Mouse (Mus musculus) small intestine, adult 2 months (tissue): ENCODE measurements around the gene Cd164l2.

Source experiments
- CTCF ChIP-seq: fragments of 200-500 bp; IDR thresholded peaks from 2 replicates; pipeline ENCODE4 v1.5.1; 2012; ENCODE audit warnings: low read depth, mild to moderate bottlenecking, control low read depth, inconsistent platforms, low read length, moderate library complexity, mixed read lengths; ENCODE audit not compliant: insufficient replicate concordance, insufficient read length; ENCODE audit errors: extremely low read depth
- POLR2A ChIP-seq: fragments of 200-500 bp; IDR thresholded peaks from 2 replicates; pipeline ENCODE4 v1.6.1; 2012; ENCODE audit warnings: low read depth, mild to moderate bottlenecking, control low read depth, inconsistent platforms, low read length, moderate library complexity

GRCm38 (mm10) chr4:133184031-133184897, 27.7 kb upstream of the Cd164l2 start:
- TF ChIP-seq POLR2A (no peak), CTCF (no peak)
